Mouse (Mus musculus) forebrain, embryonic 15.5 days (tissue): Measurements from ENCODE around the gene Stard13. TPM values are rescaled to one million over a fixed set of nuclear protein-coding genes. Genes with fewer than 3 reads are reported as not detected.
A peak's percentile ranks its signal among the peaks of the same experiment; 100 is the strongest.

Experiments
- ATAC-seq: fragments of 200-750 bp; cut with Nextera tagmentation; replicated peaks from 2 replicates; pipeline ENCODE4 v1.8.0; 2017; ENCODE audit warnings: mild to moderate bottlenecking, moderate TSS enrichment, moderate library complexity
- H3K27ac ChIP-seq: fragments of 300-500 bp; sonication (generic); replicated peaks from 2 replicates; pipeline ENCODE4 v1.5.1; 2015; ENCODE audit warnings: mild to moderate bottlenecking, inconsistent platforms
- H3K27me3 ChIP-seq: fragments of 300-500 bp; sonication (generic); 2 replicates; pipeline ENCODE4 v1.6.1; 2015; ENCODE audit warnings: inconsistent platforms
- H3K36me3 ChIP-seq: fragments of 300-500 bp; sonication (generic); 2 replicates; pipeline ENCODE4 v1.6.1; 2015; ENCODE audit warnings: mild to moderate bottlenecking, inconsistent platforms
- H3K4me1 ChIP-seq: fragments of 300-500 bp; sonication (generic); 2 replicates; pipeline ENCODE4 v1.6.1; 2015; ENCODE audit warnings: inconsistent platforms
- H3K4me2 ChIP-seq: fragments of 300-500 bp; sonication (generic); replicated peaks from 2 replicates; pipeline ENCODE4 v1.6.1; 2015; ENCODE audit warnings: mild to moderate bottlenecking, inconsistent platforms
- H3K4me3 ChIP-seq: fragments of 300-500 bp; sonication (generic); 2 replicates; pipeline ENCODE4 v1.5.1; 2015; ENCODE audit warnings: mild to moderate bottlenecking, inconsistent platforms
- H3K9ac ChIP-seq: fragments of 300-500 bp; sonication (generic); replicated peaks from 2 replicates; pipeline ENCODE4 v1.6.1; 2015; ENCODE audit warnings: mild to moderate bottlenecking, inconsistent platforms
- H3K9me3 ChIP-seq: fragments of 300-500 bp; sonication (generic); 2 replicates; pipeline ENCODE4 v1.6.1; 2016; ENCODE audit warnings: inconsistent platforms
- WGBS: fragments of 180-500 bp; shearing (Covaris S2); methylation state at CpG from one replicate; pipeline ENCODE4 v1.1.7; 2015; ENCODE audit warnings: mixed read lengths; 5-methylcytosine and 5-hydroxymethylcytosine counted together
- polyA plus RNA-seq: library from polyadenylated mRNA; unstranded; fragments of >200 nt; fragmentation: Nextera tagmentation; extraction: Ambion mirVana; gene quantifications from 2 replicates; pipeline ENCODE4 v1.2.1, GENCODE M21; 2015

Stard13 gene
- polyA plus RNA-seq, 1 experiment from 2014 or later: 4.0 TPM

DNA sequence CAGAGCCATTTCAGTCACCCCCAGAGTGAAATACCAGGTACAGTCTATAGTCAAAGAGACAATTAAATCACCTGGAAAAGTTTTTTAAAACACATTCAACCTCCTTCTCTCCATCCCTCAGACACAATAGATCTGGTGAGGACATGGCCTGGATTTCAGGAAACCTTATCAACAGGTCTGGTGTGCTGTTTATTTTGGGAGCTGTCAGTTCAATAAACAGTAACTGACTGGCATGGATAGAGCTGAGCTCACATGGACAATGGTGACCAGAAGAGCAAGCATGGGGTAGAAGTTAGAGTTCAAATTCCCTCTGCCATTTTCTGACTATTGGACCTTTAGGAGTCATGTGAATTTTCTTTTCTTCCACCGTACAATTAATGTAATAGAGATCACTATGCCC, 10.8 kb downstream of the Stard13 start:
- no peaks in the 10 kb centered on the region for H3K9me3 ChIP-seq
- WGBS: 92% methylated on average over 1 of the region's 1 CpGs
- no peaks in the 10 kb centered on the region for H3K4me1 ChIP-seq
- H3K27me3 ChIP-seq: no peaks in the 10 kb centered on the region
- H3K4me3 ChIP-seq: no peak overlapping the region
- H3K36me3 ChIP-seq: no peaks in the 10 kb centered on the region
- H3K4me2 ChIP-seq: no peak overlapping the region
- no peak for ATAC-seq
- no peak overlapping the region for H3K9ac ChIP-seq
- no peak overlapping the region for H3K27ac ChIP-seq

DNA sequence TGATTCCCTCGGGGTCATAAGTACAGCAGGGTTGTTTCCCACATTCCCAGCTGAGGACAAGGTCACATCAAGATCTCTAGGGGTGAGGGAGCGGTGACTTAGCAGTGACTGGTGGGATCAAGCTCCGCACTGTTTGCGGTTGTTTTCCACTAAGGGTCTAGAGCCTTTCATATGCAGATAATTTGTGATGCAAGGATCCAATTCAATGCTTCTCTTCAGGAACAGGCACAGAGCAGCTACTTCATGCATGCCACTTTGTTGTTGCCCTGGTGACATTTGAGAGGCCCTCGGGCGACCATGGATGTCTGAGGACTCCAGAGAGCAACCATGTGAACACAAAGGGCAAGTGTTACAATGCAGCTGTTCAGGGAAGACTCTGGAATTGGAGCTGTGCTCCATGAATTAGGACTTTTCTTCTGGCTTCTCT, 14.9 kb downstream of the Stard13 start:
- peak; percentile 48; the same call in 1 of the 2 replicates for ATAC-seq
- H3K36me3 ChIP-seq: no peaks in the 10 kb centered on the region
- H3K27me3 ChIP-seq: no peaks in the 10 kb centered on the region
- H3K9ac ChIP-seq: no peak overlapping the region
- H3K27ac ChIP-seq: no peak overlapping the region
- H3K9me3 ChIP-seq: no peaks in the 10 kb centered on the region
- H3K4me3 ChIP-seq: no peak overlapping the region
- H3K4me1 ChIP-seq: no peaks in the 10 kb centered on the region
- 15% methylated on average over 6 of the region's 6 CpGs for WGBS
- H3K4me2 ChIP-seq: no peak overlapping the region

DNA sequence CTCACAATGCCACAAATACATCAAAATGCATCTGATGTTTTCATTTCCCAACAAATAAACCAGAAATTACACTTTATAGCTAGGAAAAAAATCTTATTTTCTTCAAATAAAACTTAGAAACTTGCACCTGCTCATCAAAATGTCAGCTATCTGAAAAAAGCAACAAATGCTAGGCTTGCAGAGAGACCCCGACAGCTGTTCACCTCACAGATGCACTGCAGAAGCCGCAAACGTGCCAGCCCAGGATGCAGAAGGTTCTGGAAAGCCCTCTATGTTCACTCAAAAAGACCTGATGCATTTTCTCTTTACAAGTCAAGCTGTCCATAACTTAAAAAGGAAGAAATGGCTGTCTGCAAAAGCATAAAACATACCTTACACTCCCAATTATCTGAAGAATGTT, 20.5 kb downstream of the Stard13 start:
- Histone ChIP-seq H3K9ac (no peak overlapping the region), H3K4me3 (no peak overlapping the region), H3K27me3 (no peaks in the 10 kb centered on the region), H3K4me1 (no peaks in the 10 kb centered on the region), H3K9me3 (no peaks in the 10 kb centered on the region), H3K27ac (no peak overlapping the region), H3K4me2 (no peak overlapping the region), H3K36me3 (no peaks in the 10 kb centered on the region)
- whole genome bisulfite sequencing: 79% methylated on average over 3 of the region's 3 CpGs
- ATAC-seq: no peak

DNA sequence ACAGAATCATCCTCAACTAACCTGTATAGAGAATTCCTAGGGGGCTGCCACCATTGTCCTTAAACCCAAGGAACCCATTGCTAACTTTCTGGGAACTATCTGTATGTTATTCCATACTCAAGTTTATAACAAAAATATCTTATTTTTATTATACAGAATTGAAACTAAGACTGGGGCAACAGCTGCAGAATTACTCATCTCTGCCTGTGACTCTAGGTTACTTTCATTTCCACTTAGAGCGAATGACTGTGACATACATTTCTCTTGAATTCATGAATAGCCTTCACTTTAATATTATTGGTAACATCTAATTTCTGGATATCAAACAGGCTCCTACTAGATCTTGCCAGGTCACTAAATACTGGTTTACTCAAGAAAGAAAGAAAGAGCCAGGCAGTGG, 22.8 kb downstream of the Stard13 start:
- Histone ChIP-seq H3K4me3 (no peak overlapping the region), H3K27me3 (no peaks in the 10 kb centered on the region), H3K36me3 (no peaks in the 10 kb centered on the region), H3K4me2 (no peak overlapping the region), H3K9me3 (no peaks in the 10 kb centered on the region), H3K27ac (no peak overlapping the region), H3K4me1 (no peaks in the 10 kb centered on the region), H3K9ac (no peak overlapping the region)
- WGBS: 98% methylated on average over 1 of the region's 1 CpGs
- ATAC-seq: no peak

DNA sequence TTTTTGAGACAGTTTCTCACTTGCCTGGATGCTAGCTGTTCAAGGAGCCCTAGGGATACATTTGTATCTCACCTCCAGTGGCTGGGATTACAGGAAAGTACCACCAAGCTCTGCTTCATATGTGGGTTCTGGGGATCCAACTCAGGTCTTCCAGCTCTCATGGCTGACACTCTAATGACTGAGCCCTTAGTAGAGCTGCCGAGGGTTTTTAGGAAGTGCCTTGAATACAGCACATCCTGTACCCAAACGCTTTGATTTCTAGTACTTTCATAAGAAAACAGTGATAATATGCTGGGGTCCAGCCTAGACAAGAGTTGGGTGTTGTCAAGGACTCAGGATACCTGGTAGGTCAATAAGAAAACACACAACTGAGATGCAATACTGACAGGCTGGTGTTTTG, 23.6 kb downstream of the Stard13 start:
- H3K9me3 ChIP-seq: no peaks in the 10 kb centered on the region
- H3K27me3 ChIP-seq: no peaks in the 10 kb centered on the region
- no peak overlapping the region for H3K27ac ChIP-seq
- H3K36me3 ChIP-seq: no peaks in the 10 kb centered on the region
- no peak overlapping the region for H3K4me2 ChIP-seq
- WGBS: 85% methylated on average over 2 of the region's 2 CpGs
- no peak for ATAC-seq
- H3K9ac ChIP-seq: no peak overlapping the region
- H3K4me1 ChIP-seq: no peaks in the 10 kb centered on the region
- H3K4me3 ChIP-seq: no peak overlapping the region

DNA sequence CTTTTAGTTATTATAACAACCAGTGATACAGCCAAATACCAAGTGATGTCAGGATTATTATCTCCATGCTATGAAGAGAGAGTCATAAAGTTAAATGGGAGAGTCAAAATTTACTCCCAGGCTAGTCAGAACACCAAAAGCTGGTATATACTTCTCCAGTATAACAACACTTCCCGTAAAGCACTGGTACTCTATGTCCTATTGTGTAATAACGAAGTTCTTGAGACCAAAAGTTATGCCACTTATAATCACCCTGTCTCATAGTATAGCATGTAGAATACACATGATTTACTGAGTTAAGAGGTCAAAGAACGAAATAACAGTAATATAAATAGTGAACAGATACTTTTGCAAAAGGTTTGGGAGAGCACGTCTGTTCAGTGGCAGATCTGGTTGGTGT, 28.6 kb downstream of the Stard13 start:
- ATAC-seq: no peak
- no peaks in the 10 kb centered on the region for H3K9me3 ChIP-seq
- no peak overlapping the region for H3K27ac ChIP-seq
- H3K36me3 ChIP-seq: no peaks in the 10 kb centered on the region
- WGBS: 93% methylated on average over 4 of the region's 4 CpGs
- no peaks in the 10 kb centered on the region for H3K27me3 ChIP-seq
- H3K4me1 ChIP-seq: no peaks in the 10 kb centered on the region
- no peak overlapping the region for H3K4me3 ChIP-seq
- no peak overlapping the region for H3K4me2 ChIP-seq
- H3K9ac ChIP-seq: no peak overlapping the region

DNA sequence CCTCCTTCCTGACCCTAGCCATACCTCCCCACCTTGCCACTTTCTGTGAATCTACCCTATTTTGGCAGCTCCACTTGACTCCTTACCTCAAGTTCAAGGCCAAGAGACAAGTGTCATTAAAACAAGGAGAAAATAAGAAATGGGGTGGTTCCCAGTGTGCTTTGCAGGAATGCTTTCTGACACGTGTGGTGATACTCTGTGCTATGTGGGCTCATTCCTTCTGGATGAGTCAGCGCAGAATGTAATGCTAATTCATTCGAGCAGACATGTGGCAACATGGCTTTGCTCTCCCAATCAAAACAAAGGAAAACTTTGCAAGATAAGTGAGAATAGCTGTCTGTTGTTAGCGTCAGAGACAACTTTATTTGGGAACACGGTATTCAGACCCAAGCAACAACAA, 30.7 kb downstream of the Stard13 start:
- Histone ChIP-seq H3K9me3 (no peaks in the 10 kb centered on the region), H3K4me2 (no peak overlapping the region), H3K27ac (no peak overlapping the region), H3K9ac (no peak overlapping the region), H3K27me3 (no peaks in the 10 kb centered on the region), H3K36me3 (no peaks in the 10 kb centered on the region), H3K4me1 (no peaks in the 10 kb centered on the region), H3K4me3 (no peak overlapping the region)
- no peak for ATAC-seq
- WGBS: 64% methylated on average over 5 of the region's 5 CpGs

DNA sequence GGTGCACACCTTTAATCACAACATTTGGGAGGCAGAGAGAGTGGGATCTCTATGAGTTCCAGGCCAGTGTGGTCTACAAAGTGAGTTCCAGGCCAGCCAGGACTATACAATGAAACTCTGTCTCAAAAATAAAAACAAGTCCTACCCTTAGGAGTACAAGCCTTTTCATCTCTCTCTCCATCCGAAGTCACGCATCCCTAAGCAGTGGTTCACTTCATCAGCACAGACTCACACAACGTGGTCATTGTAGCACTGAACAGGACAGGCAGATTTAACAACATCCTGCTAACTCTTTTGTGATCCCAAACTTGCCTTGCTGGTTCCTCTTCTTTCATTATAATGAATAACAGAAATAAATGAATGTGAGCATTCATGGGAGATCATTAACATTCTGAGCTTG, 32.4 kb downstream of the Stard13 start:
- Histone ChIP-seq H3K4me1 (no peaks in the 10 kb centered on the region), H3K9me3 (no peaks in the 10 kb centered on the region), H3K36me3 (no peaks in the 10 kb centered on the region), H3K9ac (no peak overlapping the region), H3K27me3 (no peaks in the 10 kb centered on the region), H3K4me2 (no peak overlapping the region), H3K27ac (no peak overlapping the region), H3K4me3 (no peak overlapping the region)
- ATAC-seq: no peak
- WGBS: 49% methylated on average over 3 of the region's 3 CpGs

DNA sequence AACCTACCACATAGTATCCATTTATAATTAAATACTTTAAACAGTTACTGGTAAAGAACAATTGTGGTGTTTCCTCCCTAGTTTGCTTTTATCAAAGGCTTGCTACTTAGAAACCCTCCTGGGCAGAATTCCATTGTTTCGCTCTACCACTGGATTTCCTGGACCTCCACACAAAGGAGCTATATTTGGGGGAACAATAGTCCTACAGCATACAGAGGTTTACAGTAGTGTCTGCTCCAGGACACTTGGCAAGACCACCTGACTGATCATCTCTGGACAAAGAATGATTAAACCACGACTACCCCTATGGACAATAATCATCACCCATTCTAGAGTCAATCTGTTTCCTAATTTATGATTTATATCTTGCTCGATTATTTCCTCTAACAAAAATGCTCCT, 34.4 kb downstream of the Stard13 start:
- Histone ChIP-seq H3K27me3 (no peaks in the 10 kb centered on the region), H3K4me2 (no peak overlapping the region), H3K9me3 (no peaks in the 10 kb centered on the region), H3K27ac (no peak overlapping the region), H3K9ac (no peak overlapping the region), H3K4me3 (no peak overlapping the region), H3K36me3 (no peaks in the 10 kb centered on the region), H3K4me1 (no peaks in the 10 kb centered on the region)
- ATAC-seq: no peak
- 92% methylated on average over 3 of the region's 3 CpGs for WGBS

DNA sequence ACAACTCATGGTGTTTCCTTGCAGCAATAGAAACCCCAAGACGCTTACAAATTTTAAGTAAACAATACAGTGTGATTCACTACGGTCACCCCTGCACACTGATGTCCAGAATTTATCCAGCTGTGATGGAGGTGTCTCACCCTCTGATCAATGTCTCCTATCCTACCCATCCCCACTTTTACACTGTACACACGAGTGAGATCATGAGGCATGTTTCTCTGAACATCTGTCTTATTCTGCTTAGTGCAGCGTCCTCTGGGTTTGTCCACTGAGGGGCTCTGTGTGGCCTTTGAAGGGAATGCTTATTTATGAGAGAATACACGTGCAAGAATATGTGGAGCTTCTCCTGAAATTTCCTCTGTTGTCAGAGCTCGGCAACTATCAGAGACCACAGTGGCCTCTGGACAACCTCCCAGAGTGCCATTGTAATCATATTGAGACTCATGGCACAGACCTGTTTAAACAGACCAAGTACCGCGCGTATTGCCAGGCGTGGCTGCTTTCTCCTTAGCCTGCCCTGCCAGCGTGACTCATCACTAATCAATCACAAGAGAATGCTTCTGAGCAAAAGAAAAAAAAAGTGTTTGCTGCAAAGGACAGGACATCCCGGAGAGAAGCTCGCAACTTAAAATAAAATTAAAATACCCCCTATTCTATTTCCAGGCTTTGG, 36.9 kb downstream of the Stard13 start:
- no peak overlapping the region for H3K27ac ChIP-seq
- no peaks in the 10 kb centered on the region for H3K36me3 ChIP-seq
- 61% methylated on average over 13 of the region's 13 CpGs for WGBS
- no peaks in the 10 kb centered on the region for H3K9me3 ChIP-seq
- ATAC-seq: no peak
- no peak overlapping the region for H3K4me2 ChIP-seq
- H3K9ac ChIP-seq: no peak overlapping the region
- H3K4me1 ChIP-seq: no peaks in the 10 kb centered on the region
- H3K4me3 ChIP-seq: no peak overlapping the region
- H3K27me3 ChIP-seq: no peaks in the 10 kb centered on the region

DNA sequence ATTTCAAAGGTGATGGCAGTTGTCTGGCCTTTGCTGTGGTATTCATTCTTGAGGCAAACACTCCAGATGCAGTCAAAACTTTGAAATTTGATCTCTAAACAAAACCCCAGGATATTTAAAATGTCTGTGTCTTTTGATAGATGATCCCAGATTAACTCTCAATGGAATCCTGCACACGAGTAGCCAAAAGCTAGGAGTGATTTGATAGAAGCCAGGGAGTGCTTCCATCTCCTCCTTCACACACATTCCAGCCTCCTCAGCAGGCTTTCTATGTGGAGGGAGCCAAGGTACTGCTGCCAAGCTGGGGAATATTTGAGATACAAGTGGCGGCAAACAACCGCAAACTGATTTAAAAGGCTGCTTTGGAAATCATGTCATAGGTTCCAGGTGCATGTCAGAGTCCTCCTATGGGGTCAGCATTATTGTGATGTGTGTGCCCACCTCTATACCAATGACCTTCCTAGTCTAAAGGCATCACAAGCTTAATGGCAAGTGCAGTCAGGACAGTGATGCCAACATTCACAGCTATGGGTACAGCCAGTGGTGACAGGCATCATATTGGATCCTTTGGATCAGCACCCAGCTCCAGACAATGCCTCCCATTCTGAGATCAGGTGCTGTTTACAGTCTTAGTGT, 39.6 kb downstream of the Stard13 start:
- no peak for ATAC-seq
- Histone ChIP-seq H3K36me3 (no peaks in the 10 kb centered on the region), H3K4me3 (no peak overlapping the region), H3K27me3 (no peaks in the 10 kb centered on the region), H3K9ac (no peak overlapping the region), H3K4me1 (peaks cover 9% of the 10 kb centered on the region), H3K27ac (no peak overlapping the region), H3K4me2 (no peak overlapping the region), H3K9me3 (no peaks in the 10 kb centered on the region)
- 58% methylated on average over 3 of the region's 3 CpGs for WGBS

DNA sequence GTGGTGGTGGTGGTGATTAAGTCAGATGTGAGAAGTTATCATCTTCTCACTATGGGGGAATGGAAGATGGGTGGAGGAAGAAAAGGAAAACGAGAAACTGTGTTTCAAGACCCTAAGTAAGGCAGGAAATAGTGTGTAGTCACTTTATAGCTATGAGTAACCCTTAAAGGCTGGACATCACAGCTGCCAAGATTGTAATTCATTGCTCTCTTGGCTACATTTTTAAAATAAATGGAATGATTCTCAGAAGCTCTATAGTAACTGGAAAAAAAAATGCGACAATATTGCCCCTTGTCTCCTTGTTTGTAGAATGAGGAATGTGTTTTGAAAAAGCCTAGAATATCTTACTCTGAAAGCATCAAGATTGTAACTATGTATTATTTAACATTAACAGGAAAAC, 41.4 kb downstream of the Stard13 start:
- no peaks in the 10 kb centered on the region for H3K9me3 ChIP-seq
- H3K4me3 ChIP-seq: no peak overlapping the region
- 78% methylated on average over 2 of the region's 2 CpGs for WGBS
- H3K27ac ChIP-seq: no peak overlapping the region
- no peaks in the 10 kb centered on the region for H3K27me3 ChIP-seq
- no peak overlapping the region for H3K4me2 ChIP-seq
- H3K4me1 ChIP-seq: peaks cover 9% of the 10 kb centered on the region
- ATAC-seq: no peak
- no peak overlapping the region for H3K9ac ChIP-seq
- no peaks in the 10 kb centered on the region for H3K36me3 ChIP-seq

DNA sequence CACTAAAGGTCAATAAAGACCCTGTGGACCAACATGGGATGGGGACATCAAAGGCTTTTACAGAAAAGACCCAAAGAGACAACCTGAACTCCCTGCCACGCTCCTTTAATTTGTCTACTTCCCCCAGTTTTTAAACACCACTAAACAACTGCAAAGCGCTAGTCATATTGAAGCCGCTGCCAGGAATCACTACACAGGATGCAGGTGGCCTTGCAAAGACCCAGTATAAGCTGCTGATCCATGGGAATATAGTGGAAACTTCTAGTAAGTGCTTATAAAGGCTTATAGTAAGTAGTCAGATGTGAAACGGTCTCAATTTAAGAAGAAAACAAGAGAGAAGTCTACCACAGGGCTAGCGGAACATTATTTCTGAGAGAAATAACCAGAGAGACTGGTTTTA, 42.9 kb downstream of the Stard13 start:
- Histone ChIP-seq H3K27ac (no peak overlapping the region), H3K4me1 (peaks cover 9% of the 10 kb centered on the region), H3K4me2 (peak overlapping the region; percentile 94; the same call in 1 of the 2 replicates), H3K9me3 (no peaks in the 10 kb centered on the region), H3K27me3 (no peaks in the 10 kb centered on the region), H3K9ac (no peak overlapping the region), H3K36me3 (no peaks in the 10 kb centered on the region), H3K4me3 (no peak overlapping the region)
- 74% methylated on average over 5 of the region's 5 CpGs for WGBS
- no peak for ATAC-seq
